Comparison of ENCODE assay signal across 8 mouse cellular contexts in the genomic region with DNA sequence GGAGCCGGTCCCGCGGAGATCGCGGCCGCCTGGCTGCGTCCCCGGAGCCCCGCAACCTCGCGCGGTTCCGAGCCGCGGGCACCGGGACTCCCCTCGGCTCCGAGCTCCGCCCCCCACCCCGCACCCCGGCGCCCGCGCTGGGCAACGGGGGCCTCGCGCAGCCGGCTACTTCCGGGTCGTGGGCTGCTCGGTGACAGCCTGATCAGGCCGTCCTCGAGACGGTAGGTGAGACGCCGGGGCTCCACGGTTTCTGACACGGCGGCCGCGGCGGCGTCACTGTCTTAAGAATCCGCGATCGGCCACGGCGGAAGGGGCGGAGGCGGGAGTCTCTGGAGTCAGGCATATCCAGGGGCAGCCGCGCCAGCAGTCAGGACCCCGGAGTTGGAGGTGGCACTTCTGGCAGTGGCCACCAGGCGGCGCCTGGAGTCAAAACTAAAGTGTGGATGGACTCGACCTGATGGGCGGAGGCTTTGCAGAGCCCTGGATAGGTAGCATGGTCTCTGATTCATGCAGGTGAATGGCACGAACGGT. TPM values are rescaled to one million over a fixed set of nuclear protein-coding genes. Genes with fewer than 3 reads are reported as not detected.
DNase-seq lines count a peak whose midpoint lies in the region; ATAC-seq lines count a peak whose summit lies in the region.

A gene (minus strand): TSS at position 278 of the 531 bp plus-strand sequence.

- peak within 1 kb of the TSS; percentile 98 for H3K4me2 ChIP-seq in hindbrain, embryonic 16.5 days (ENCODE audit: low read length)

- WGBS in hindbrain, embryonic 16.5 days = under 1% methylated on average over 55 of the region's 59 CpGs
- under 1% methylated on average over 52 of the region's 59 CpGs for WGBS in macrophage (ENCODE audit: missing documents)

- DNase-seq in T-cell, adult 2 months (ENCODE audit: low spot score) = peak; percentile 93
- peak; percentile 98 to 100 for DNase-seq in cerebellum, postnatal 36 days
- peak; percentile 97 for DNase-seq in gastrocnemius, adult 18-20 months (ENCODE audit: low spot score)
- peak; percentile 96 to 99 for DNase-seq in left cerebral cortex, adult 18-20 months (ENCODE audit: low spot score in 2 of 2)
- peak; percentile 96 for DNase-seq in right cerebral cortex, adult 18-20 months
- DNase-seq in urinary bladder, postnatal 10 days (ENCODE audit: low spot score) = peak; percentile 88

- peak within 1 kb of the TSS; percentile 94 for H3K27ac ChIP-seq in hindbrain, embryonic 16.5 days (ENCODE audit: low read depth, low read length)
- H3K27ac ChIP-seq in macrophage = peak within 1 kb of the TSS; percentile 69

- peak within 1 kb of the TSS; percentile 95 for H3K4me3 ChIP-seq in hindbrain, embryonic 16.5 days (ENCODE audit: low read length)
- peak within 1 kb of the TSS; percentile 98 for H3K4me3 ChIP-seq in macrophage (ENCODE audit: inconsistent target)

- no peaks in the 10 kb centered on the region for H3K9me3 ChIP-seq in hindbrain, embryonic 16.5 days (ENCODE audit: control insufficient read depth, low read length)

- H3K9ac ChIP-seq in hindbrain, embryonic 16.5 days (ENCODE audit: low read depth, low read length) = peak within 1 kb of the TSS; percentile 91

- H3K4me1 ChIP-seq in hindbrain, embryonic 16.5 days (ENCODE audit: control insufficient read depth, insufficient read depth, low read depth, low read length) = peaks cover 17% of the 10 kb centered on the region

- 0 out of 2 replicates have a peak, but pooled peaks cover 3% of the 10 kb centered on the region for H3K36me3 ChIP-seq in hindbrain, embryonic 16.5 days (ENCODE audit: control insufficient read depth, insufficient read depth, low read length)
- H3K36me3 ChIP-seq in macrophage (ENCODE audit: inconsistent target) = peaks cover 20% of the 10 kb centered on the region

- no peaks in the 10 kb centered on the region for H3K27me3 ChIP-seq in hindbrain, embryonic 16.5 days (replicated peaks; ENCODE audit: control insufficient read depth, insufficient read depth, low read length)

- peaks cover 46% of the 10 kb centered on the region for H3K79me2 ChIP-seq in macrophage (ENCODE audit: inconsistent target)

- ATAC-seq in hindbrain, embryonic 16.5 days = peak; percentile 85

RNA-seq across cellular contexts. Expression of the gene that starts here (rescaled TPM):
- total RNA-seq in gastrocnemius, adult 18-20 months (2021) = 10 to 100 TPM; 89.2 to 94.8 TPM
- polyA plus RNA-seq in hindbrain, embryonic 16.5 days (2015; fragmentation: Nextera tagmentation; extraction: Ambion mirVana) = 70.0 and 76.7 TPM in 2 replicates
- total RNA-seq in left cerebral cortex, adult 18-20 months (2021) = 100 to 1,000 TPM; 141 to 142 TPM
- 100 to 1,000 TPM in 1 of 26 experiments, 10 to 100 TPM in 25; 16.4 to 115 (median 53.8) TPM for total RNA-seq in macrophage (2018; cell fraction: chromatin; rRNA removed)
- total RNA-seq in macrophage (2018; cell fraction: cytosol; rRNA removed) = 10 to 100 TPM; 33.5 to 56.0 (median 44.2) TPM
- total RNA-seq in macrophage (2018; cell fraction: nucleus; rRNA removed) = 10 to 100 TPM; 19.6 to 83.1 (median 39.0) TPM
- 50.8 to 76.9 TPM (median 59.2 TPM) in 3 replicates for polyA plus RNA-seq in macrophage (2018)

Comparison
In these comparisons a context has a peak if more than half of its experiments do, and no peak if none do; other contexts are left out.
1. Peak in every context shown above with its lines: DNase-seq, ATAC-seq, H3K4me3 ChIP-seq and H3K27ac ChIP-seq.